Mouse (Mus musculus): ENCODE results near the gene Wdr17. TPM values are rescaled to one million over a fixed set of nuclear protein-coding genes. Genes with fewer than 3 reads are reported as not detected.

The Wdr17 gene
- total and polyA plus RNA-seq, 3 experiments = not detected

DNA sequence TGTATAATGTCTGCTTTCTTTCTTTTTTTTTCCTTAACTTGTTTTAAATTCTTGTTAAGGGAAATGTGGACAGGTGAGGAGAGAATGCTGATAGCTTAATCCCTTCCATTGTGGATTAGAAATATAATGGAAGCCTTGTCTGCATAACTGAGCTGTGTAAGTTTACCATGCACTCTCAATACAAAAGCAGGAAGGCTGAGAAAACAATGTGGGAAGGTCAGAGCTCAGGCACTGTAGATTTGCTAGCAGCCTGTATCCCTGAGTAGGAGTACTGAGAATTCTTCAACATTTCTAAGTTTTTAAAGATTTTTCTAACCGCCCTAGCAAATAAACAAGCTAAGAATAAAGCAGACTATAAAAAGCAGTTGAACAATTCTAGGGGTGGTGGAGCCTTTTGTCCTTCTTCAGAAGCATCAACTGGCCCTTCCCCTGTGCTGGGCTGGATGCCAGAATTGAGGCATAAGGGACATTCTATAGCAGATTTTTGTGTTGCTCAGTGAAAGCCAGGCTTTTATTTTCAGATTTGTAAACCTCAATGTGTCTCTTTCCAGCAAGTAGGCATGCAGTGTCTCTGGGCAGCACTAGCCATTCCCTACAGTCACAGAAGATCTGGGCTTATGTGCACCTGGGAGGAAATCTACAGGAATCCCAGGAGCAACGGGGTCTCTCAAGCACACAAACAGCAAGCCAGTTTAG, 35.3 kb upstream of the Wdr17 start:
- TF ChIP-seq KAT2A (conservative IDR thresholded peaks at IDR 0.05; ENCODE audit: low read depth, low read length) (no peak), RCOR1 (IDR thresholded peaks at IDR 0.05; ENCODE audit: low read depth, low read length) (no peak), CHD1 (IDR thresholded peaks at IDR 0.05; ENCODE audit: low read depth, low read length) (no peak), USF2 (IDR thresholded peaks at IDR 0.05; ENCODE audit: borderline replicate concordance in 1 of 2, insufficient read depth in 1 of 2, low read depth in 1 of 2, low read length in 2 of 2) (no peak), MYB (IDR thresholded peaks at IDR 0.05; ENCODE audit: low read depth, low read length) (no peak), ZC3H11A (IDR thresholded peaks at IDR 0.05; ENCODE audit: low read depth, low read length) (no peak), E2F4 (IDR thresholded peaks at IDR 0.05; ENCODE audit: borderline replicate concordance, low read depth, low read length) (no peak)
- no peak overlapping the region for H3K27ac ChIP-seq (ENCODE audit: control insufficient read depth, low read depth, low read length)
- H3K4me1 ChIP-seq (ENCODE audit: control insufficient read depth in 1 of 2, insufficient read depth in 2 of 2, low read length in 2 of 2) = no peaks in the 10 kb centered on the region
- no peak overlapping the region for H3K9ac ChIP-seq (ENCODE audit: control insufficient read depth, low read depth, low read length, poor library complexity, severe bottlenecking)
- H3K36me3 ChIP-seq (ENCODE audit: control insufficient read depth in 1 of 2, insufficient read depth in 2 of 2, low read length in 2 of 2) = no peaks in the 10 kb centered on the region
- no peaks in the 10 kb centered on the region for H3K27me3 ChIP-seq (ENCODE audit: control insufficient read depth in 1 of 2, insufficient read depth in 2 of 2, low read length in 2 of 2)
- no peak overlapping the region for H3K4me3 ChIP-seq (ENCODE audit: control insufficient read depth in 1 of 2, insufficient read depth in 1 of 2, low read depth in 2 of 2, low read length in 2 of 2)
- no peaks in the 10 kb centered on the region for H3K79me2 ChIP-seq (ENCODE audit: control insufficient read depth, insufficient read depth, low read length, poor library complexity)
- H3K9me3 ChIP-seq (replicated peaks; ENCODE audit: insufficient read depth, low read length) = no peaks in the 10 kb centered on the region
- DNase-seq (ENCODE audit: low read depth, low spot score) = no peak

DNA sequence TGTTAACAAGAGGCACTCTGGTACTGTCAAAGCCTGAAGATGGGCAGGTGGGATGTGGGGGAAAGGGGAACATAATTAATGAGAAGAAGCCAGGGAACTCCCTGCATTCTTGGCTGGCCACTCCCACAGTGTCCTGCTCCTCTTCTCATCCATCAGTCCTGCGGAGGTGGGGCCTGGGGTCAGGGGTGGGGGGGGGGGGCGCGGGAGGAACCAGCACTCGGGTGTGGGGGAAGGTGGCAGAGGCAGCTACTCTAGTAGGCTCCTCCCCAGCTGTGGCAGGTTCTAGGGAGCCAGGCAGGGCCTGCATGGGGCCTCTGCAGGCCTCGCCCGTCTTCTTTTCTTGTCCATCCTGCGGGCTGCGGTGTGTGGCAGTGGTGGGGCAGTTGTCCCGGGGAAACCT, 30.7 kb upstream of the Wdr17 start:
- no peak overlapping the region for H3K4me3 ChIP-seq (ENCODE audit: control insufficient read depth in 1 of 2, insufficient read depth in 1 of 2, low read depth in 2 of 2, low read length in 2 of 2)
- H3K4me1 ChIP-seq (ENCODE audit: control insufficient read depth in 1 of 2, insufficient read depth in 2 of 2, low read length in 2 of 2) = no peaks in the 10 kb centered on the region
- H3K9me3 ChIP-seq (replicated peaks; ENCODE audit: insufficient read depth, low read length) = no peaks in the 10 kb centered on the region
- H3K9ac ChIP-seq (ENCODE audit: control insufficient read depth, low read depth, low read length, poor library complexity, severe bottlenecking) = no peak overlapping the region
- TF ChIP-seq NRF1 (IDR thresholded peaks at IDR 0.05; ENCODE audit: insufficient read depth, low read depth, low read length, poor library complexity, severe bottlenecking) = no peak
- TF ChIP-seq NELFE (IDR thresholded peaks at IDR 0.05; ENCODE audit: low read depth, low read length) = no peak
- TF ChIP-seq RAD21 (IDR thresholded peaks at IDR 0.05; ENCODE audit: low read depth, low read length) = no peak
- no peak for TF ChIP-seq MAFK (IDR thresholded peaks at IDR 0.05; ENCODE audit: borderline replicate concordance, low read depth, low read length)
- no peak for TF ChIP-seq GATA1 (IDR thresholded peaks at IDR 0.05; ENCODE audit: low read depth, low read length)
- TF ChIP-seq SMC3 (IDR thresholded peaks at IDR 0.05; ENCODE audit: low read depth, low read length) = no peak
- no peak for TF ChIP-seq TAL1 (IDR thresholded peaks at IDR 0.05; ENCODE audit: low read length)
- no peak for TF ChIP-seq ZKSCAN1 (IDR thresholded peaks at IDR 0.05; ENCODE audit: low read depth, low read length)
- TF ChIP-seq SIN3A (IDR thresholded peaks at IDR 0.05; ENCODE audit: low read length) = no peak
- no peak for TF ChIP-seq MEF2A (IDR thresholded peaks at IDR 0.05; ENCODE audit: extremely low read depth, insufficient replicate concordance, low read depth, low read length, poor library complexity, severe bottlenecking)
- no peak for TF ChIP-seq MAZ (IDR thresholded peaks at IDR 0.05; ENCODE audit: low read depth, low read length)
- TF ChIP-seq HCFC1 (IDR thresholded peaks at IDR 0.05; ENCODE audit: low read depth, low read length) = no peak
- no peak for TF ChIP-seq MXI1 (IDR thresholded peaks at IDR 0.05; ENCODE audit: low read depth, low read length)
- no peak for TF ChIP-seq POLR2AphosphoS5 (IDR thresholded peaks at IDR 0.05; ENCODE audit: borderline replicate concordance, low read depth, low read length)
- no peak for TF ChIP-seq ETS1 (IDR thresholded peaks at IDR 0.05; ENCODE audit: low read depth, low read length)
- no peak for TF ChIP-seq POLR2A (IDR thresholded peaks at IDR 0.05; ENCODE audit: control insufficient read depth in 1 of 2, insufficient read depth in 1 of 2, low read depth in 1 of 2, low read length in 2 of 2, poor library complexity in 1 of 2)
- no peaks in the 10 kb centered on the region for H3K27me3 ChIP-seq (ENCODE audit: control insufficient read depth in 1 of 2, insufficient read depth in 2 of 2, low read length in 2 of 2)
- H3K36me3 ChIP-seq (ENCODE audit: control insufficient read depth in 1 of 2, insufficient read depth in 2 of 2, low read length in 2 of 2) = no peaks in the 10 kb centered on the region
- H3K79me2 ChIP-seq (ENCODE audit: control insufficient read depth, insufficient read depth, low read length, poor library complexity) = no peaks in the 10 kb centered on the region
- DNase-seq (ENCODE audit: low read depth, low spot score) = no peak
- H3K27ac ChIP-seq (ENCODE audit: control insufficient read depth, low read depth, low read length) = no peak overlapping the region
